Mouse (Mus musculus): Measurements from ENCODE around the gene Stat5a.

Stat5a gene

GRCm38 (mm10) chr11:100860198-100861048, 1.3 kb downstream of the Stat5a start:
- DNase-seq (ENCODE audit: low read depth, low spot score) = peak; percentile 78

GRCm38 (mm10) chr11:100861335-100861734, 2.2 kb downstream of the Stat5a start:
- no peak for DNase-seq (ENCODE audit: low read depth, low spot score)

GRCm38 (mm10) chr11:100861836-100862235, 2.7 kb downstream of the Stat5a start:
- no peak for DNase-seq (ENCODE audit: low read depth, low spot score)

DNA sequence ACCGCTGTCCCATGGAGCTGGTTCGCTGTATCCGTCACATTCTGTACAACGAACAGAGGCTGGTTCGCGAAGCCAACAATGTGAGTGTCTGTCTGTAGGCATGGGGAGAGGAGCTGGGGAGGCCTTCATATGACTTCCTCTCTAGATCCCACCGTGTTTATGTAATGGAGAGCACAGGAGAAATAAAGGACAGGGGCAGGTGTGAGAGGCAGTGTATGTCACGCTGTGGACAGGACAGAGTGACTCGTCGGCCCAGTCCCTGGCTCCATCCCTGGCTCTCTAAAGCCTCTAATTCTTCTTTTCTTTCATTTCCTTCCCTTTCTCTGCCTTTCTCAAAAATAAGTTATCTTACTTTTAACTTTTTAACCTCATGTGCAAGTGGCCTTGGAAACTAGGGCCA, 4.0 kb downstream of the Stat5a start:
- no peak for DNase-seq (ENCODE audit: low read depth, low spot score)

- no peak for DNase-seq (ENCODE audit: low read depth, low spot score)
Measured at GRCm38 (mm10) chr11:100865618-100866017, 6.5 kb downstream of the Stat5a start.

GRCm38 (mm10) chr11:100870256-100870967, 11.3 kb downstream of the Stat5a start:
- DNase-seq (ENCODE audit: low read depth, low spot score) = no peak

DNA sequence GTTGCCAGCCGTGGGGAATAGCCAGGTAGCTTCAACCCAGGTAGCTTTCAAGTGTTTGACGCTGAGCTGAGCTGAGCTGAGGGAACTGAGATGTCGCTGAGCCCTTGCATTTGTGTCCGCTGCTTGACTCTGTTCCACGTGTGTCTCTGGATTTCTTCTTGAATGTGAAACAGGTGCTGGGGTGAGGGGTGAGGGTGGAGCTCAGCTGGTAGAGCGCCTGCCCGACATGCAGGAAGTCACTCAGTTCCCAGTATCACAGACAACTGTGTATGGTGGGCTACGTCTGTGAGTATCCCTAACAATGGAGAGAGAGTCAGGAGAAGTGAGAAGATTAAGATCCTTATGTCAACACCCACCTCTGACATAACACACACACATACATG, 11.8 kb downstream of the Stat5a start:
- no peak for DNase-seq (ENCODE audit: low read depth, low spot score)

- DNase-seq (ENCODE audit: low read depth, low spot score) = no peak
Measured at GRCm38 (mm10) chr11:100875761-100876160, 16.6 kb downstream of the Stat5a start.

DNA sequence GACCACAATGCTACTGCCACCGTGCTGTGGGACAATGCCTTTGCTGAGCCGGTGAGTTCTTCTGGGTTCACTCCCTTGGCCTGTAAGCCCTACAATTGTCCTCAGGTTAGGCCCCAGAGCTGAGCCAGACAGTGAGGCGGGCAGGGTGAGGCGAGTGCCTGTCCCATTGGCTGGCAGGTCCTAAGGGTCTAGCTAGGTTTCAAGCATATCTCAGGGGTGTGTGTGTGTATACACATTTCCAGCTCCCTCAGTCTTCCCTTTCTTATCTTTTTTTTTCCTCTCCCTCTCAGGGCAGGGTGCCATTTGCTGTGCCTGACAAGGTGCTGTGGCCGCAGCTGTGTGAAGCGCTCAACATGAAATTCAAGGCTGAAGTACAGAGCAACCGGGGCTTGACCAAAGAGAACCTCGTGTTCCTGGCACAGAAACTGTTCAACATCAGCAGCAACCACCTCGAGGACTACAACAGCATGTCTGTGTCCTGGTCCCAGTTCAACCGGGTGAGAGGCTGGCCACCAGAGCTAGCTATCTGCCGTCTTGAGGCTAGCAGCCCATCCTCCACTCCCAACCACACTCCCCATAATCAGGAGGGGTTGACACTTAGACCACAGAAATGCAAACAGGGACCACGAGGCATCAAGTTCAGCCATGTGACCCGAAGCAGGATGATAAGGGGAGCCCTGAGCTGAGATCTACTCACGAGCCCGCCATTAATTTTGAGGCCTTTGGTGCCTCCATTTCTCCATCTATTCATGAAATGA, 20.3 kb downstream of the Stat5a start:
- DNase-seq (ENCODE audit: low read depth, low spot score) = no peak

DNA sequence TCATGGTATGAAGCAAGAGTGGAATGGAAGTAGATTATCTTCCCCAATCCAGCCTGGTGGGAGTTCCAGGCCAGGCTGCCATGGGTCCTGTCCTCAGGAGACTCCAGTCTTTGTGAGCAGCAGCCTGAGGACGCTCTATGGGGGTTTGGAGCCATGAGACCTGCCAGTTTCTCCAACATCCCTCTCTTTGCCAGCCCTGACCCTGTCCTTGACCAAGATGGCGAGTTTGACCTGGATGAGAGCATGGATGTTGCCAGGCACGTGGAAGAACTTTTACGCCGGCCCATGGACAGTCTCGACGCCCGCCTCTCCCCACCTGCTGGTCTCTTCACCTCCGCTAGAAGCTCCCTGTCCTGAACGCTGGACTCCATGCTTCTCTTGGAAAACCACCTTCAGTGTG, 24.5 kb downstream of the Stat5a start:
- no peak for DNase-seq (ENCODE audit: low read depth, low spot score)

- no peak for DNase-seq (ENCODE audit: low read depth, low spot score)
Measured at GRCm38 (mm10) chr11:100885472-100885871, 26.3 kb downstream of the Stat5a start.

GRCm38 (mm10) chr11:100886188-100886740, 27.1 kb downstream of the Stat5a start:
- DNase-seq (ENCODE audit: low read depth, low spot score) = no peak

GRCm38 (mm10) chr11:100887236-100887635, 28.1 kb downstream of the Stat5a start:
- DNase-seq (ENCODE audit: low read depth, low spot score) = no peak

- no peak for DNase-seq (ENCODE audit: low read depth, low spot score)
Measured at GRCm38 (mm10) chr11:100887764-100888163, 28.6 kb downstream of the Stat5a start.

GRCm38 (mm10) chr11:100888348-100888820, 29.2 kb downstream of the Stat5a start:
- DNase-seq (ENCODE audit: low read depth, low spot score) = no peak

DNA sequence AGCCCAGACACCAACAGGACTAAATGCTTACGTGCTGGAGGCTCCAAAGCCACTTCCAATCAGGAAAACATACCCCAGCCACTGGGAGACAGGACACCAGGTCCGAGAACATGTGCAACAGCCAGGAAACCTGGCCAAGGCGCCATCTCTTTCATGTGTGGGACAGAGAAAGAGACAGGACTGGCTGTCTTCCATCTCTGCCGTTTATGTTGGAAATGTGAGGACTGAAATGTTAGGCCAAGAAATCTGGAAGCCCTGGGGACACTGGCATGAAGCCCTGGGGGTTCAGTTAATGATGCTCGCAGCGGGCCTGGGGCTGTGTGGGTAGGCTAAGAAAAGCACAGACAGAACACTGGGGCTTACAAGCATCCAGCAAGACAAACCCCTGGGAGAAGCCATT, 31.3 kb downstream of the Stat5a start:
- DNase-seq (ENCODE audit: low read depth, low spot score) = no peak

DNA sequence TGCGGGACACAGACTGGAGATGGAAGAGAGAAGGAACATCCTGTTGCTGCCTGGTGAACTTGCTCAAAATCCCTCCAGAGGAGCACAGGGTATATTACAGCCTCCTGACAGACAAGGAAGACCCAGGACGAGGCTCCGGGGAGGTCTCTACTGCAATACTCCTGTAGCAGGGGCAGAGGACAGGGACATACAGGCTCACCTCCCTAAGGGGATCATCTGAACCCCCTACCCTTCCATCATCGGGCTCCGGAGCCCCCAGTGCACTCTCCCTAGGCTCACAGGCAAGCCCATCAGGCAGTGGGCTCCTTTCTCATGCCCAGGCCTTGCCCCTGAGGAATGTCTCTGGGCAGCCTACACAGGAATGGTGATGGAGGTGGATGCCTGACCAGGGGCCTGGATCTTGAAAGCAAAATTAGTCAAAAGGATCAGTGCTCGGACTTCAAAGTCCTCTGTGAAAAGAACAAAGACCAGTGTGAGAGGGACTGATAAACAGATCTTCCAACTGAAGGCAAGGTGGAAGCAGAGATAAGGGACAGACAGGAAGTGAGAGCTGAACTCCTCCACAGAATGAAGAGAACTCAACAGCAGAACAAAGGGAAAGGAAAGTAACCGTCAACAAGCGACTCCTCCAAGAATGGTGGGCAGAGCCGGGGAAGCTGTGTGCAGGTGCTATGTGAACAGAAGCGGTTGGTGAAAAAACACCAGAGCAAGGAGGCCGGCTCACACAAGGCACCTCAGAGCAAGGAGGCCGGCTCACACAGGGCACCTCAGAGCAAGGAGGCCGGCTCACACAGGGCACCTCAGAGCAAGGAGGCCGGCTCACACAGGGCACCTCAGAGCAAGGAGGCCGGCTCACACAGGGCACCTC, 32.3 kb downstream of the Stat5a start:
- DNase-seq (ENCODE audit: low read depth, low spot score) = peak; percentile 17

- no peak for DNase-seq (ENCODE audit: low read depth, low spot score)
Measured at GRCm38 (mm10) chr11:100892435-100892834, 33.3 kb downstream of the Stat5a start.

DNA sequence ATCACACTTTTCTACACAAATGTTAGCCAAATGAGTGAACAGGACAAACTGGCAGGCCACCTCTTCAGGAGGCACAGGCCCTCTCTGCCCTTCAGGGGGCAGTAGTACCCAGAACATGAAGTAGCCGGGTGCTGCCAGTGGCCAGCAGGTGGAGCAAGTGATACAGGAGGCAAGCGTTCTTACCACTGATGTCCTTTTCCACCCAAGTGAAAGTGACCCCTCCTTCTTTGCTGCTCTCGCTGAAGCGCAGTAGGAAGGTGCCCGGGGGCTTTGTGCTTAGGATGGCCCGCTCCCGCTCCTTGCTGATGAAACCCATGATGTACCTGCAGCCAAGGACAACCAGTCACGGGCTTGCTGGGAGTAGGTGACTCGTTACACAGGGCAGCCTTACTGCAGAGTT, 34.3 kb downstream of the Stat5a start:
- peak; percentile 92 for DNase-seq (ENCODE audit: low read depth, low spot score)

GRCm38 (mm10) chr11:100894146-100894918, 35.2 kb downstream of the Stat5a start:
- DNase-seq (ENCODE audit: low read depth, low spot score) = no peak
